Mouse (Mus musculus) forebrain, embryonic 12.5 days (tissue): ENCODE measurements around the gene Klhl23. TPM values are rescaled to one million over a fixed set of nuclear protein-coding genes. Genes with fewer than 3 reads are reported as not detected.
"Not testable (repeated sequence)": the region's sequence is repeated elsewhere in the genome, so short reads cannot be mapped to it uniquely, and the experiment has no call there.

Source experiments
- ATAC-seq: fragments of 200-750 bp; cut with Nextera tagmentation; 2 replicates; pipeline ENCODE4 v1.8.0; 2017; ENCODE audit warnings: moderate TSS enrichment; ENCODE audit not compliant: low FRiP score
- H3K27ac ChIP-seq: fragments of 300-500 bp; sonication (generic); 2 replicates; pipeline ENCODE4 v1.5.1; 2016; ENCODE audit warnings: mild to moderate bottlenecking
- H3K27me3 ChIP-seq: fragments of 300-500 bp; sonication (generic); 2 replicates; pipeline ENCODE4 v1.6.1; 2016; ENCODE audit warnings: mild to moderate bottlenecking
- H3K36me3 ChIP-seq: fragments of 300-500 bp; sonication (generic); replicated peaks from 2 replicates; pipeline ENCODE4 v1.6.1; 2016; ENCODE audit warnings: mild to moderate bottlenecking
- H3K4me1 ChIP-seq: fragments of 300-500 bp; sonication (generic); 2 replicates; pipeline ENCODE4 v1.6.1; 2016
- H3K4me2 ChIP-seq: fragments of 300-500 bp; sonication (generic); 2 replicates; pipeline ENCODE4 v1.6.1; 2016; ENCODE audit warnings: mild to moderate bottlenecking, moderate library complexity
- H3K4me3 ChIP-seq: fragments of 300-500 bp; sonication (generic); replicated peaks from 2 replicates; pipeline ENCODE4 v1.5.1; 2016; ENCODE audit warnings: mild to moderate bottlenecking
- H3K9ac ChIP-seq: fragments of 300-500 bp; sonication (generic); 2 replicates; pipeline ENCODE4 v1.6.1; 2016; ENCODE audit warnings: mild to moderate bottlenecking
- H3K9me3 ChIP-seq: fragments of 300-500 bp; sonication (generic); 2 replicates; pipeline ENCODE4 v1.6.1; 2016
- WGBS: fragments of 180-500 bp; shearing (Covaris S2); methylation state at CpG from one replicate; pipeline ENCODE4 v1.1.7; 2016; 5-methylcytosine and 5-hydroxymethylcytosine counted together
- polyA plus RNA-seq: library from polyadenylated mRNA; unstranded; fragments of >200 nt; fragmentation: Nextera tagmentation; extraction: Ambion mirVana; gene quantifications from 2 replicates; pipeline ENCODE4 v1.2.1, GENCODE M21; 2016

The Klhl23 gene
- polyA plus RNA-seq: 43.8 and 47.9 TPM in 2 replicates

- Histone ChIP-seq H3K9ac (peak within 1 kb of the TSS; percentile 97), H3K27me3 (no peaks in the 10 kb centered on the region), H3K9me3 (no peaks in the 10 kb centered on the region), H3K4me3 (peak within 1 kb of the TSS; percentile 91), H3K4me1 (peaks cover 33% of the 10 kb centered on the region), H3K27ac (peak within 1 kb of the TSS; percentile 96), H3K4me2 (peak within 1 kb of the TSS; percentile 84), H3K36me3 (peaks cover 7% of the 10 kb centered on the region)
- WGBS: 33% methylated on average over 8 of the region's 8 CpGs
- ATAC-seq: no peak
These were observed at the start of gene Klhl23 for GRCm38 (mm10) chr2:69821711-69822110. Gene Klhl23, plus strand, starts transcription at chr2:69821944.

GRCm38 (mm10) chr2:69773331-69773730, 48.4 kb upstream of the Klhl23 start:
- Histone ChIP-seq H3K36me3 (peaks cover 12% of the 10 kb centered on the region), H3K4me2 (no peak overlapping the region), H3K4me1 (no peaks in the 10 kb centered on the region), H3K27ac (no peak overlapping the region), H3K27me3 (no peaks in the 10 kb centered on the region), H3K4me3 (no peak overlapping the region), H3K9ac (no peak overlapping the region), H3K9me3 (no peaks in the 10 kb centered on the region)
- WGBS: 97% methylated on average over 3 of the region's 3 CpGs
- no peak for ATAC-seq

- WGBS: 79% methylated on average over 7 of the region's 7 CpGs
- no peak overlapping the region for H3K4me3 ChIP-seq
- H3K4me2 ChIP-seq: no peak overlapping the region
- no peak overlapping the region for H3K9ac ChIP-seq
- H3K36me3 ChIP-seq: peaks cover 21% of the 10 kb centered on the region
- no peaks in the 10 kb centered on the region for H3K9me3 ChIP-seq
- no peak overlapping the region for H3K27ac ChIP-seq
- no peak for ATAC-seq
- no peaks in the 10 kb centered on the region for H3K4me1 ChIP-seq
- H3K27me3 ChIP-seq: no peaks in the 10 kb centered on the region
These were observed 43.5 kb upstream of the Klhl23 start for GRCm38 (mm10) chr2:69777985-69778835.

DNA sequence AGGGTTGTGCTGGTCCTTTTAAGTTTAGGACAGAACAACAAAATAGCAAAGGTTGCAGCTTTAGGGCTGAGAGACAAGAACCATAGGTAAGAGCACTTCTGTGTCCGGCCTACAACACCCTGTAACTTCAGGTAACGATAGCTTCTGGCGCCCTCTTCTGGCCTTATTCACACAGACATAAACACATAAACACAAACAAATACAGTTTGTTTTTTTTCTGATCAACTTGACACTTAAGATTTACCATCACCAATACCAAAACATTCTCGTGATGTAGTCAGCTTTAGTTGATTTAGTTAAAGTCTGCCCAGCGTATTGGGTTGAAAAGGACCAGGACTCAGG, 42.9 kb upstream of the Klhl23 start:
- H3K4me2 ChIP-seq: no peak overlapping the region
- ATAC-seq: no peak
- 45% methylated on average over 5 of the region's 5 CpGs for WGBS

GRCm38 (mm10) chr2:69788974-69789373, 32.8 kb upstream of the Klhl23 start:
- Histone ChIP-seq H3K9me3 (no peaks in the 10 kb centered on the region), H3K4me1 (peaks cover 17% of the 10 kb centered on the region), H3K27ac (peak overlapping the region; percentile 88), H3K9ac (peak overlapping the region; percentile 78), H3K4me3 (peak overlapping the region; percentile 71), H3K27me3 (no peaks in the 10 kb centered on the region), H3K4me2 (peak overlapping the region; percentile 84), H3K36me3 (peaks cover 18% of the 10 kb centered on the region)
- 28% methylated on average over 9 of the region's 9 CpGs for WGBS
- peak; percentile 43 for ATAC-seq

More for the DNA sequence above, 42.9 kb upstream of the Klhl23 start:
- H3K27me3 ChIP-seq: no peaks in the 10 kb centered on the region
- H3K36me3 ChIP-seq: peaks cover 19% of the 10 kb centered on the region
- H3K9me3 ChIP-seq: no peaks in the 10 kb centered on the region
- H3K4me1 ChIP-seq: no peaks in the 10 kb centered on the region
- no peak overlapping the region for H3K9ac ChIP-seq
- H3K27ac ChIP-seq: no peak overlapping the region
- no peak overlapping the region for H3K4me3 ChIP-seq

GRCm38 (mm10) chr2:69789429-69790069, 32.2 kb upstream of the Klhl23 start, which contains the start of the genes Ccdc173 and Phospho2:
Gene Ccdc173, minus strand, starts transcription at chr2:69789575.
Gene Phospho2, plus strand, starts transcription at chr2:69789623.
- WGBS: 1% methylated on average over 48 of the region's 48 CpGs
- H3K9me3 ChIP-seq: no peaks in the 10 kb centered on the region

DNA sequence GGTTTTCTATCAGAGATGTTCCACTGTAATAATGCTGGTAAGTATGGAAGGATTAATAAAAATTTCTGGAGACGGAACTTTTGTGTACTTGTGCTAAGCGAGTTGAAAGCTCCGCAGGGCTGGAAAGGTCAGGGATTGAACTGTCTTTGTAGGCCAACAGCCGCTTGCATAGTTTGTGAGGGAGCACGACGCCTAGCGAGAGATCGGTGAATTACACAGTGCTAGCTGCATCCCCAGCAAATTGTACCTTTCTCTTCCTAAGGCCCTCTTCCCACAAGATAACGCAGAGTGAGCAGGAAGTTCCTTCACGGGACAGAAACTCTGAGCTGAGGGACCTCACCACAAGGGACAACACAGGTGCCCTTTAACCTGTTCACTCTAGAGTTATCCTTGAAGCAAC, 31.5 kb upstream of the Klhl23 start:
- peak; percentile 51 for ATAC-seq
- Histone ChIP-seq H3K4me3 (peak overlapping the region; percentile 71), H3K9ac (peak overlapping the region; percentile 78; the same call in 1 of the 2 replicates), H3K4me2 (peak overlapping the region; percentile 84), H3K27ac (no peak overlapping the region), H3K27me3 (no peaks in the 10 kb centered on the region), H3K9me3 (no peaks in the 10 kb centered on the region), H3K36me3 (peaks cover 22% of the 10 kb centered on the region), H3K4me1 (peaks cover 17% of the 10 kb centered on the region)
- WGBS: 3% methylated on average over 10 of the region's 10 CpGs

More at GRCm38 (mm10) chr2:69789429-69790069, 32.2 kb upstream of the Klhl23 start, which contains the start of the genes Ccdc173 and Phospho2:
- H3K9ac ChIP-seq: peak within 1 kb of the TSS; percentile 78
- peaks cover 15% of the 10 kb centered on the region for H3K36me3 ChIP-seq
- H3K4me2 ChIP-seq: peak within 1 kb of the TSS; percentile 84
- H3K27ac ChIP-seq: peak within 1 kb of the TSS; percentile 88
- peaks cover 17% of the 10 kb centered on the region for H3K4me1 ChIP-seq
- peak within 1 kb of the TSS; percentile 71 for H3K4me3 ChIP-seq
- ATAC-seq: peak; percentile 95
- no peaks in the 10 kb centered on the region for H3K27me3 ChIP-seq

DNA sequence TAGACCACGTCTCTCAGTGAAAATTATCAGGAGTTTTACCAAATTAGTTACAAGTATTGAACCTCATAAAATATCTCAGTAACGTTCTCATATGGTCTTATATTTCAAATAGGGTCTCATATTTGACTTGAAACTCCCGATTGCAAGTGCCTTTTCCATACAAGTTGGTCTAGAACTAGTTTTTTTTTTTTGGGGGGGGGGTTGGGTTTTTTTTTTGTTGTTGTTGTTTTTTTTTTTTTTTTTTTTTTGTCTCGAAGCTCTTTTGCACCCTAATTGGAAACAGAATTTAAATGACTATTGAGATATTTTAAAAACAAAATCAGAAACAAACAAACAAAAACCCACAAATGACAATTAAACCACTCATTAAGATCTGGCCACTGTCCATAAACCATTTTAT, 31.0 kb upstream of the Klhl23 start:
- H3K4me3 ChIP-seq: peak overlapping the region; percentile 71; the same call in 1 of the 2 replicates
- no peak overlapping the region for H3K27ac ChIP-seq
- peak overlapping the region; percentile 84 for H3K4me2 ChIP-seq
- H3K9me3 ChIP-seq: no peaks in the 10 kb centered on the region
- H3K9ac ChIP-seq: no peak overlapping the region
- WGBS: 77% methylated on average over 4 of the region's 4 CpGs
- ATAC-seq: no peak
- peaks cover 27% of the 10 kb centered on the region for H3K36me3 ChIP-seq
- peaks cover 17% of the 10 kb centered on the region for H3K4me1 ChIP-seq
- no peaks in the 10 kb centered on the region for H3K27me3 ChIP-seq

- Histone ChIP-seq H3K27me3 (no peaks in the 10 kb centered on the region), H3K4me2 (no peak overlapping the region), H3K9ac (no peak overlapping the region), H3K4me3 (no peak overlapping the region), H3K9me3 (no peaks in the 10 kb centered on the region), H3K4me1 (no peaks in the 10 kb centered on the region), H3K36me3 (no peaks in the 10 kb centered on the region), H3K27ac (no peak overlapping the region)
- ATAC-seq: no peak
- WGBS: 65% methylated on average over 5 of the region's 5 CpGs
These were observed 18.8 kb upstream of the Klhl23 start for GRCm38 (mm10) chr2:69802911-69803312.

- WGBS: 72% methylated on average over 8 of the region's 8 CpGs
- no peaks in the 10 kb centered on the region for H3K27me3 ChIP-seq
- no peaks in the 10 kb centered on the region for H3K9me3 ChIP-seq
- H3K27ac ChIP-seq: no peak overlapping the region
- no peaks in the 10 kb centered on the region for H3K4me1 ChIP-seq
- no peak overlapping the region for H3K4me2 ChIP-seq
- ATAC-seq: no peak
- no peak overlapping the region for H3K4me3 ChIP-seq
- no peak overlapping the region for H3K9ac ChIP-seq
- no peaks in the 10 kb centered on the region for H3K36me3 ChIP-seq
These were observed 18.0 kb upstream of the Klhl23 start for GRCm38 (mm10) chr2:69803756-69804155.

- 94% methylated on average over 9 of the region's 9 CpGs for WGBS
These were observed 17.1 kb upstream of the Klhl23 start for GRCm38 (mm10) chr2:69804663-69805062.

GRCm38 (mm10) chr2:69810169-69810568, 11.6 kb upstream of the Klhl23 start:
- Histone ChIP-seq H3K4me2 (no peak overlapping the region), H3K36me3 (no peaks in the 10 kb centered on the region), H3K4me3 (no peak overlapping the region), H3K9me3 (no peaks in the 10 kb centered on the region), H3K27ac (no peak overlapping the region), H3K4me1 (no peaks in the 10 kb centered on the region), H3K9ac (no peak overlapping the region), H3K27me3 (no peaks in the 10 kb centered on the region)
- ATAC-seq: no peak
- 75% methylated on average over 15 of the region's 15 CpGs for WGBS

More at GRCm38 (mm10) chr2:69804663-69805062, 17.1 kb upstream of the Klhl23 start:
- not testable (repeated sequence) for H3K9me3 ChIP-seq, H3K27me3 ChIP-seq, H3K4me3 ChIP-seq, ATAC-seq, H3K27ac ChIP-seq, H3K36me3 ChIP-seq, H3K9ac ChIP-seq, H3K4me2 ChIP-seq, H3K4me1 ChIP-seq
